Mouse (Mus musculus) neural tube, embryonic 11.5 days (tissue): ENCODE results near the gene Cdc37. TPM values are rescaled to one million over a fixed set of nuclear protein-coding genes. Genes with fewer than 3 reads are reported as not detected.
A peak's percentile ranks its signal among the peaks of the same experiment; 100 is the strongest.

Experiments
- ATAC-seq: fragments of 200-750 bp; cut with Nextera tagmentation; 2 replicates; pipeline ENCODE4 v1.8.0; 2017; ENCODE audit warnings: moderate number of reproducible peaks, mild to moderate bottlenecking, moderate TSS enrichment, moderate library complexity; ENCODE audit not compliant: insufficient read depth, low FRiP score, low TSS enrichment
- DNase-seq: peaks from one replicate; pipeline ENCODE4 v3.0.0-alpha.2; 2015; ENCODE audit warnings: low spot score
- H3K27ac ChIP-seq: fragments of 300-500 bp; sonication (generic); 2 replicates; pipeline ENCODE4 v1.5.1; 2014; ENCODE audit warnings: low read depth, mild to moderate bottlenecking, low read length
- H3K27me3 ChIP-seq: fragments of 300-500 bp; sonication (generic); 2 replicates; pipeline ENCODE4 v1.6.1; 2014; ENCODE audit warnings: mild to moderate bottlenecking, low read length, mixed read lengths; ENCODE audit not compliant: control insufficient read depth, insufficient read depth
- H3K36me3 ChIP-seq: fragments of 300-500 bp; sonication (generic); 2 replicates; pipeline ENCODE4 v1.6.1; 2014; ENCODE audit warnings: mild to moderate bottlenecking, low read length, moderate library complexity, mixed read lengths; ENCODE audit not compliant: control insufficient read depth, insufficient read depth
- H3K4me1 ChIP-seq: fragments of 300-500 bp; sonication (generic); 2 replicates; pipeline ENCODE4 v1.6.1; 2014; ENCODE audit warnings: low read length, mixed read lengths; ENCODE audit not compliant: control insufficient read depth, insufficient read depth
- H3K4me2 ChIP-seq: fragments of 300-500 bp; sonication (generic); 2 replicates; pipeline ENCODE4 v1.6.1; 2014; ENCODE audit warnings: low read depth, mild to moderate bottlenecking, moderate library complexity
- H3K4me3 ChIP-seq: fragments of 300-500 bp; sonication (generic); 2 replicates; pipeline ENCODE4 v1.5.1; 2014; ENCODE audit warnings: low read depth, low read length
- H3K9ac ChIP-seq: fragments of 300-500 bp; sonication (generic); 2 replicates; pipeline ENCODE4 v1.6.1; 2014; ENCODE audit warnings: mild to moderate bottlenecking, low read length
- H3K9me3 ChIP-seq: fragments of 300-500 bp; sonication (generic); 2 replicates; pipeline ENCODE4 v1.6.1; 2016; ENCODE audit warnings: low read length; ENCODE audit not compliant: control insufficient read depth
- WGBS: fragments of 180-500 bp; shearing (Covaris S2); extraction: QIAGEN DNeasy Blood & Tissue Kit; methylation state at CpG from one replicate; pipeline ENCODE4 v1.1.7; 2014; 5-methylcytosine and 5-hydroxymethylcytosine counted together
- polyA plus RNA-seq: library from polyadenylated mRNA; unstranded; fragments of >200 nt; fragmentation: Nextera tagmentation; extraction: Ambion mirVana; gene quantifications from 2 replicates; pipeline ENCODE4 v1.2.1, GENCODE M21; 2014

Cdc37 gene
- polyA plus RNA-seq, 1 experiment from 2014 or later = 319 TPM

DNA sequence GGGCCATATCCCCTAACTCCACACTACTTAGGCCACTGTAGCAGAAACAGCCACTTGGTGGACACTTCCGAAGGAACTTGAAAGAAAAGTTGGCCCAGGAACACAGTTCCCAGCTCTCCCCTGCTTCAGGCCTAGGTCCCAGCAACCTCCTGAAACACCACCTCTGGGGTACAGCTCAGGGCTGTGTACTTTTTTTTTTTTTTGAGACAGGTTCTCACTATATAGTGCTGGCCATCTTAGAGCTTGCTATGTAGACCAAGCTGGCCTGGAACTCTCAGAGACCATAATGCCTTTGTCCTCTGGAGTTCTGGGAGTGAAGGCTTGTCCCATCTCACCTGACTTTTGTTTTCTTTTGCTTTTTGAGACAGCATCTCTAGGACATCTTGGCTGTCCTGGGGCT is 19.4 kb upstream of the Cdc37 start:
- Histone ChIP-seq H3K4me1 (peaks cover 12% of the 10 kb centered on the region), H3K9ac (no peak overlapping the region), H3K27ac (no peak overlapping the region), H3K9me3 (no peaks in the 10 kb centered on the region), H3K4me2 (no peak overlapping the region), H3K27me3 (peaks cover 30% of the 10 kb centered on the region), H3K36me3 (no peaks in the 10 kb centered on the region), H3K4me3 (no peak overlapping the region)
- ATAC-seq = 0 out of 2 replicates have a peak, but pooled peaks have one; percentile 7
- whole genome bisulfite sequencing = 33% methylated on average over 1 of the region's 1 CpGs
- no peak for DNase-seq

DNA sequence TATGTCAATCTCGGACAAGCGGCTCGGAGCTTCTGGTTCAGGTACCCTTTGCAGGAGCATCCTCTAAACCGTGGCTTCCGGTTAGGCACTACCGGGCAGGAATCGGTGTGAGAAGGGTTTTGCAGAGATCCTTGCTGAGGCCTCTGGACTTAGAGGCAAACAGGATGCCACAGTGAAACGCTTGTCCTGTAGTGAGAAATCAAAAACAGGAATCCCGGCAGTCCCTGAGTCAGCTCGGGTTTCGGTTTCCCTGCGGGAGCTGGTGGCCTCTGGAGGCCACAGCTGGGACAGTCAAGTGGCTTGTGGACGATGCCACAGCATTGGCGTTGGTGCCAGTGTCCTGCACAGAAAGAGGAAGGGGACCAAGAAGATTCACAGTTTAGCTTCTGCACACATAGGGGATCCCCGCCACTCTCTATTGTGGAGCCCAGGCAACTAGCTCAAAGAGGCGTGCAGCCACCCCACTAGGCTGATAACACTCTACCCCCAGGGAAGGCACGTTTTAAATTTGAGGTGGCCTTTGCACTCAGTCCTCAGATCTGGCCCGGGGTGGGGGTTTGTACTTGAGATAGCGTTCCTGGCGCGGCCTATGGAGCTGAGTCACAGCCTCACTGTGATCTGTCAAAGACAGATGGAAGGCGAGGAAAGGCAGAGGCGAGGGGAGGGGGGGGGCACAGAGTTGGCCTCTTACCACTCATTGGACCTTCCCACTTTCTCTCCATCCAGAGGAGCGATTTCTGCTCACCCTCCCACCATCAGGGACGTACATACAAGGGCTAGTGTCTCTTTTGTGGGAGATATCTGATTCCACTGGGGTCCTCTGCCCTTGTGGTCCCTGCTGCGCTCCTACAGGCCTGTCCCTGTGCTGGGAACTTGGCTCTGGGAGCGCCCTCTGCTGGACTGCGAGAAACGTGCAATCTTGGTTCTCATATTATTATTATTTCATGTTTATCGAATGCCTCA is 18.7 kb upstream of the Cdc37 start:
- DNase-seq (peak; percentile 80), ATAC-seq (0 out of 2 replicates have a peak, but pooled peaks have one; percentile 52)
- Histone ChIP-seq H3K4me3 (no peak overlapping the region; the same call in 1 of the 2 replicates), H3K27ac (no peak overlapping the region), H3K9ac (peak overlapping the region; percentile 26; the same call in 1 of the 2 replicates), H3K36me3 (no peaks in the 10 kb centered on the region), H3K27me3 (peaks cover 37% of the 10 kb centered on the region), H3K9me3 (no peaks in the 10 kb centered on the region), H3K4me1 (peaks cover 12% of the 10 kb centered on the region), H3K4me2 (peak overlapping the region; percentile 35)
- 8% methylated on average over 30 of the region's 30 CpGs for WGBS

DNA sequence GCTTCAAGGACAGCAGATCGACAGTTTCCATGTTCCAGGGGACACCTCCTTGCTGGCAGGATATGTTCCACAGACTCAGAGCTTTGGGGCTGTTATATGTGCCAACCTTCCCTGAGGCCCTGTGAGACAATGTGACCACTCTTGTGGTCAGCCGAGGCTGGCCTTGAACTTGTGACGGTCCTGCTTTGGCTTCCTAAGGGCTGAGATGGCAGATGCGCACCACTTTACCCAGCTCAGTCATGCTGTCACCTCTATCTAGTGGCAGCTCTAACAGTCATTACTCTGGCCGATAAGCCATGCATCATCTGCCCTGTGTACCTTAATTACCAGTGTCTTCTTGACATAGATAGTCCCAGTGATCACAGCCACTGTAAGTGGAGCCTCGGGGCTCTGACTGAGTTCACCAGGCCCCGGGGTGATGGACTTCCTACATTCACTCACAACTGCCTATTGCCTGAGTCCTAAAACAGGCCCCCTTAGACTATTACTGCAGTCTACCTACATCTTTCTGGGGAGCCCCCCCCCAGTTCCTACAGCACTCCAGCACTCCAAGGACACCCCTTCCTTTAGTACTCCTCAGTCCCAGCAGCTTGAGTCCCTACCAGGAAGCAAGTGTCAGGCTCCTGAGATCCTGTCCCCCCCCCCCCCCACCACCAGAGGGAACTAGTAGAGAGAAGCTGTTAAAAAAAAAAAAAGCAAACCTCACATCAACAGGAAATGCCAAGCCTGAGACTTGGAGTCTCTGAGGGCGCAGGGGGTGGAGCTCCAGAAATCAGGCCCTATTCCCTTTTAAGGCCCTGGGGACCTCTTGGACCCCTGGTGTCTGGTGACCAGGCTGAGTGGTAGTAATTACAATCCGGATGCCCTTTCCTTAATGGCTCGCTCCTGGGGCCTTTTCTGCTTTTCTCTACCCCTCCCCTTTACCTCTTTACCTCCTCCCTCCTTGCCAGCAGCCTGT is 17.6 kb upstream of the Cdc37 start:
- ATAC-seq (no peak), DNase-seq (peak; percentile 35)
- Histone ChIP-seq H3K36me3 (no peaks in the 10 kb centered on the region), H3K9ac (peak overlapping the region; percentile 26; the same call in 1 of the 2 replicates), H3K4me2 (peak overlapping the region; percentile 35), H3K9me3 (no peaks in the 10 kb centered on the region), H3K4me1 (peaks cover 12% of the 10 kb centered on the region), H3K27me3 (peaks cover 45% of the 10 kb centered on the region), H3K27ac (no peak overlapping the region), H3K4me3 (no peak overlapping the region)
- 56% methylated on average over 10 of the region's 10 CpGs for WGBS

DNA sequence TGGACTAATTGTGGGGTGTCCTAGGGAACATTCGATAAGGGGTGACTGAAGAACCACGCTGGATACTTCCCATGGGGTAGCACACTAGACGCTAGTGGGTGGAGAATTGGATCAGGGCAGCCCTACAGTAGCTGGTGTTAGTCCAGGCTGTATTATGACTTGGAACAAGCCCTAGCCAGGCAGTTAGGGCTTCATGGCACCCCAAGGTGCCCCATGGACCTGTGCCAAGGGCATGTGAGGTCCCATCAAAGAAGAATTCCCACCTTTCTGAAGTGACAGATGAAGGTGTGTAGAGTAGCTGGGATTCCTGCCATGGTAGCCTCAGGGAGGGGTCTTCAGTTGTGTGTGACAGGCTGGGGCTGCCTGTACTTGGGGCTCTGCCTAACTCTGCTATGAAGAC is 16.7 kb upstream of the Cdc37 start:
- peak overlapping the region; percentile 35; the same call in 1 of the 2 replicates for H3K4me3 ChIP-seq
- peaks cover 13% of the 10 kb centered on the region for H3K4me1 ChIP-seq
- 34% methylated on average over 3 of the region's 3 CpGs for whole genome bisulfite sequencing

DNA sequence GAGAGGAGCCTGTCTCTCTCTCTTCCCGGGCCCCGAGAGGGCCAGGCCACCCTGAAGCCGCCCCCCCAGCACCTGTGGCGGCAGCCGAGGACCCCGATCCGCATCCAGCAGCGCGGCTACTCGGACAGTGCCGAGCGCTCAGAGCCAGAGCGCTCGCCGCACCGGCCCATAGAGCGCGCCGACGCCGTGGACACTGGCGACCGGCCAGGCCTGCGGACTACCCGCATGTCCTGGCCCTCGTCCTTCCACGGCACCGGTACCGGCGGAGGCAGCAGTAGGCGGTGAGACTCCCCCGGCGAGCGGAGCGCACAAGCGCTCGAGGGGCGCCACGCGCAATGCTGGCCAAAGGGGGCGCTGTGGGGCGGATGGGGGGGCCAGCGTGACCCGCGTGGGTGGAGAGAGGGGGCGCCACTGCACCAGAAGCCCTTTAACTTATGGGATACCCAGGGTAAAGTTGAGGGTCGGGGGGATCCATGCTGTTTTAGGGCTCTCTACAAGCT is 16.2 kb upstream of the Cdc37 start:
- no peak overlapping the region for H3K27ac ChIP-seq
- peaks cover 14% of the 10 kb centered on the region for H3K4me1 ChIP-seq
- ATAC-seq (no peak), DNase-seq (peak; percentile 37)
- H3K9ac ChIP-seq = 0 out of 2 replicates have a peak overlapping the region, but pooled peaks have one; percentile 4
- WGBS = under 1% methylated on average over 46 of the region's 47 CpGs
- H3K4me2 ChIP-seq = peak overlapping the region; percentile 58
- H3K9me3 ChIP-seq = no peaks in the 10 kb centered on the region
- peak overlapping the region; percentile 35 for H3K4me3 ChIP-seq
- H3K27me3 ChIP-seq = peaks cover 54% of the 10 kb centered on the region
- H3K36me3 ChIP-seq = no peaks in the 10 kb centered on the region

More for the DNA sequence above, 16.7 kb upstream of the Cdc37 start:
- ATAC-seq = no peak
- H3K27ac ChIP-seq = no peak overlapping the region
- H3K4me2 ChIP-seq = no peak overlapping the region
- no peaks in the 10 kb centered on the region for H3K36me3 ChIP-seq
- peaks cover 52% of the 10 kb centered on the region for H3K27me3 ChIP-seq
- H3K9me3 ChIP-seq = no peaks in the 10 kb centered on the region
- H3K9ac ChIP-seq = no peak overlapping the region
- DNase-seq = no peak

DNA sequence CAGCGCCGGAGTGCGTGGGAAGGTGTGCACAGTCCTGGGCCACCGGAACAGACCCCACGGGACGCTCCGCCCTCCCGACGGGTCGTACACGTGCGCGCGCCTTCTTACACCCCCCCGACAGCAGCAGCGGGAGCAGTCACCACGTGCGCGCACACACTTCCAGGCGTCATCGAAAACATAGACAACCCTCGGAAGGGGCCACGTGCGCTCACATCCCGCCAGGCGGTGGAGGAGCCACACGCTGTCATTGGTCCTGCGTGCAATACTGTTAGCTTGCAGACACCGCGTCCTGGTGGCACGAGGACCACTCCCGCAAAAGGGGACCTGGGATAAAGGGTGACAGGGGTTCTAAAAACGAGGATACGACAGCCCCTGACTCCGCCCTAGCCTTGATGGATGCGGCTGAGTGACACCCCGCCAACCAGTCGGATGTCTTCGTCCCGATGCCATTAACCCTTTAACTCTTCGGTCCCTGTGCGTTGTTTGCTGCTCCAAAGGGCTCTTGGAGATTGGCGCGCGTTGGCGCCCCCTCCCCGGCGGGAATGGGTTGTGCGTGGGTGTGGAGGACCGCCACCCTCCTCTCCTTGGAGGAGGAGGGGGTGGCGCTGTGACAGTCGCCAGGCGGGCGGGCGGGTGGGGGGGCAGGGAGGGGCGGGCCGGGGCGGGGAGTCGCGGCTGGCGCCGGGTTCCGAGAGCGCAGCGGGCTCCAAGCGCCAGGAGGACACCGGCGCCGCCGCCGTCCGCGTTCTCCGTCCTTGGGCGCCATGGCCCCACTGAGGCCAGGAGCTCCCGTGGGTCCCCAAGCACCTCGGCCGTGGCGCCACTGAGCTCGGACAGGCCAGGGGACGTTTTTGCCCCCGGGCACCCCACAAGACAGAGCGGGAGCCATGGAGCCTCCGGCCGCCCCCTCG is 15.5 kb upstream of the Cdc37 start, which contains the start of gene Pde4a:
Gene Pde4a, plus strand, starts transcription at position 674 of the 911 bp plus-strand sequence.
- Histone ChIP-seq H3K36me3 (no peaks in the 10 kb centered on the region), H3K27me3 (peaks cover 54% of the 10 kb centered on the region), H3K4me1 (peaks cover 14% of the 10 kb centered on the region), H3K9ac (0 out of 2 replicates have a peak within 1 kb of the TSS, but pooled peaks have one; percentile 4), H3K4me3 (peak within 1 kb of the TSS; percentile 35), H3K27ac (no peak within 1 kb of the TSS), H3K4me2 (peak within 1 kb of the TSS; percentile 58), H3K9me3 (no peaks in the 10 kb centered on the region)
- WGBS = under 1% methylated on average over 78 of the region's 86 CpGs
- peak; percentile 52 for DNase-seq
- ATAC-seq = no peak

DNA sequence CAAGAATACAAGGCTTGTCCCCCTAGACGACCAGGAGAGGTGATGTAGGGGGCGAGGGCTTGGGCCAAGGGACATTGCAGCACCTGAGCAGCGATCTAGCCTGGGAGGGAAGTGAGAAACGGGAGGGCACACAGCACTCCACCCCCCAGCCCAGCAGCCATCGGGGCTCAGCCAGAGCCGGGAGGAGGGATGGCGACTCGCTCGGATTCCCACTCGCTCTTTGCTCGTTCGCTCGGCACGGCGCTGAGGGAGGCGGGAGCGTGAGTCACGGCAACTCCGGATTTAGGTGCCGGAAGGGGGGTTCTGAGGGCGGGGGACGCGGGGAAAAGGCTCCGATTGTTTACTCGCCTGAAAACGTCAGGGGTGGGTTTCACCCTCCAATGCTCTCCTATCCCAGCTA is 14.3 kb upstream of the Cdc37 start:
- peaks cover 54% of the 10 kb centered on the region for H3K27me3 ChIP-seq
- DNase-seq (no peak), ATAC-seq (no peak)
- H3K36me3 ChIP-seq = no peaks in the 10 kb centered on the region
- 3% methylated on average over 26 of the region's 26 CpGs for WGBS
- 0 out of 2 replicates have a peak overlapping the region, but pooled peaks have one; percentile 10 for H3K4me3 ChIP-seq
- peaks cover 14% of the 10 kb centered on the region for H3K4me1 ChIP-seq
- H3K27ac ChIP-seq = no peak overlapping the region
- H3K9me3 ChIP-seq = no peaks in the 10 kb centered on the region
- H3K9ac ChIP-seq = no peak overlapping the region
- H3K4me2 ChIP-seq = no peak overlapping the region; the same call in 1 of the 2 replicates
